Mouse (Mus musculus) c-Kit-negative CD71-positive TER-119-positive erythroid progenitor cells, embryonic 14.5 days (primary cell): Measurements from ENCODE around the gene Nectin2.

Experiments used
- DNase-seq: peaks from one replicate; pipeline ENCODE4 v3.0.0-alpha.2; 2013; ENCODE audit warnings: low read depth, low spot score

Nectin2 gene

GRCm38 (mm10) chr7:19713196-19713595 is 37.1 kb downstream of the Nectin2 start:
- DNase-seq = no peak

- DNase-seq = no peak
Observed at GRCm38 (mm10) chr7:19712414-19712813, 37.9 kb downstream of the Nectin2 start.

- no peak for DNase-seq
Observed at GRCm38 (mm10) chr7:19710650-19711049, 39.6 kb downstream of the Nectin2 start.

- DNase-seq = no peak
Observed at GRCm38 (mm10) chr7:19705271-19705670, 45.0 kb downstream of the Nectin2 start.

GRCm38 (mm10) chr7:19704475-19704874 is 45.8 kb downstream of the Nectin2 start:
- DNase-seq = no peak

GRCm38 (mm10) chr7:19702859-19703555 is 47.3 kb downstream of the Nectin2 start:
- no peak for DNase-seq

- no peak for DNase-seq
Observed at GRCm38 (mm10) chr7:19701069-19701761, 49.1 kb downstream of the Nectin2 start.

- no peak for DNase-seq
Observed at GRCm38 (mm10) chr7:19700299-19701068, 49.8 kb downstream of the Nectin2 start.

- no peak for DNase-seq
Observed at GRCm38 (mm10) chr7:19699827-19700148, 50.5 kb downstream of the Nectin2 start.

- no peak for DNase-seq
Observed at GRCm38 (mm10) chr7:19698907-19699826, 51.1 kb downstream of the Nectin2 start, which contains the start of gene Apoe. TSS of gene Apoe (minus strand) at chr7:19699188.

- no peak for DNase-seq
Observed at GRCm38 (mm10) chr7:19697949-19698906, 52.1 kb downstream of the Nectin2 start.

- no peak for DNase-seq
Observed at GRCm38 (mm10) chr7:19696336-19696873, 53.9 kb downstream of the Nectin2 start.

GRCm38 (mm10) chr7:19695881-19696280 is 54.4 kb downstream of the Nectin2 start:
- DNase-seq = no peak

GRCm38 (mm10) chr7:19695213-19695594 is 55.1 kb downstream of the Nectin2 start:
- DNase-seq = no peak

- no peak for DNase-seq
Observed at GRCm38 (mm10) chr7:19694336-19695212, 55.7 kb downstream of the Nectin2 start.

GRCm38 (mm10) chr7:19693421-19693820 is 56.9 kb downstream of the Nectin2 start:
- no peak for DNase-seq

GRCm38 (mm10) chr7:19691873-19692865 is 58.1 kb downstream of the Nectin2 start, which contains the start of gene Apoc1:
TSS of gene Apoc1 (minus strand) at chr7:19692660.
- no peak for DNase-seq

GRCm38 (mm10) chr7:19691434-19691833 is 58.8 kb downstream of the Nectin2 start:
- no peak for DNase-seq
